ENCODE assay signal across 15 mouse cellular contexts in the genomic region with DNA sequence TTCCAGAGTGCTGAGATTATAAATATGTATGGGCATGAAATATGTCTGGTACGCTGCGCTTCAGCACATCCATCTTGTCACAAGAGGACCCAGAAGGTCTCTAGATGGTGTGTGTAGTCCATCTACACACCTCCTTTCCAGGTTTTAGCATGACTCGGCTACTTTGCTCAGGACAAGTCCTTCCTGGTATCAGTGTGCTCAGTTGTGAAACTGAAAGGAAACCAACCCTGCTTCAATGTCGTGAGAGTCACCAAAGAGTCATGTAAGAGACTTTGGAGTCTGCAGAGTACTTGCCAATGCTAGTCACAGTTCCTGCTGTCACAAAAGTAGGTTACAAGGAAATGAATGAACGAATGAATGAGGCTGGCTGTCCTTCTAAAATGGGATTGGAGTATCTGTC.
"Had no signal": no experiment of that assay in that cellular context is flagged by ENCODE, and none has a peak within 500 bp of the region (broad histone marks: within the 10 kb centered on the region; RNA-seq: fewer than 3 reads in every experiment).

No protein-coding gene starts in this region.

- H3K4me3 ChIP-seq: limb, embryonic 15.5 days; liver, embryonic 12.5 days; lung, embryonic 15.5 days; midbrain, embryonic 13.5 days; myocyte; neural tube, embryonic 15.5 days; stomach, embryonic 15.5 days had no signal

- H3K4me2 ChIP-seq: limb, embryonic 15.5 days; liver, embryonic 12.5 days; lung, embryonic 15.5 days; midbrain, embryonic 13.5 days; neural tube, embryonic 15.5 days; stomach, embryonic 15.5 days had no signal

- H3K27me3 ChIP-seq: liver, embryonic 12.5 days; neural tube, embryonic 15.5 days; stomach, embryonic 15.5 days had no signal

- H3K9ac ChIP-seq: limb, embryonic 15.5 days; liver, embryonic 12.5 days; lung, embryonic 15.5 days; midbrain, embryonic 13.5 days; neural tube, embryonic 15.5 days; stomach, embryonic 15.5 days had no signal

- H3K27ac ChIP-seq: kidney, postnatal 0 days; limb, embryonic 15.5 days; liver, embryonic 12.5 days; lung, embryonic 15.5 days; macrophage; neural tube, embryonic 15.5 days; stomach, embryonic 15.5 days had no signal

- H3K4me1 ChIP-seq: liver, embryonic 12.5 days had no signal

- DNase-seq: kidney, adult 11 months; kidney, adult 9 months; kidney, postnatal 4 days; lung, postnatal 14 days; spleen, adult 18-20 months; thymus, postnatal 36 days had no signal

- H3K9me3 ChIP-seq: limb, embryonic 15.5 days; liver, embryonic 12.5 days; lung, embryonic 15.5 days; midbrain, embryonic 13.5 days; neural tube, embryonic 15.5 days; stomach, embryonic 15.5 days had no signal

- ATAC-seq: liver, embryonic 12.5 days; midbrain, embryonic 13.5 days had no signal

- H3K36me3 ChIP-seq: limb, embryonic 15.5 days; liver, embryonic 12.5 days; lung, embryonic 15.5 days; midbrain, embryonic 13.5 days; neural tube, embryonic 15.5 days; stomach, embryonic 15.5 days had no signal
